Mouse (Mus musculus) thymus, postnatal 4 days (tissue): ENCODE data around the gene Mis18a.

ENCODE experiments used
- DNase-seq: peaks from one replicate; pipeline ENCODE4 v3.0.0; 2021

The Mis18a gene

GRCm38 (mm10) chr16:90727233-90728115, at the start of gene Mis18a:
Mis18a (minus strand) TSS chr16:90727404.
- peak; percentile 97 for DNase-seq

GRCm38 (mm10) chr16:90775946-90776520, 48.8 kb upstream of the Mis18a start:
- DNase-seq = no peak

GRCm38 (mm10) chr16:90774646-90775045, 47.4 kb upstream of the Mis18a start:
- no peak for DNase-seq

- no peak for DNase-seq
Measured at GRCm38 (mm10) chr16:90774216-90774615, 47.0 kb upstream of the Mis18a start.

- DNase-seq = no peak
Measured at GRCm38 (mm10) chr16:90766919-90767454, 39.8 kb upstream of the Mis18a start.

- no peak for DNase-seq
Measured at GRCm38 (mm10) chr16:90765195-90765877, 38.1 kb upstream of the Mis18a start.

GRCm38 (mm10) chr16:90760515-90760914, 33.3 kb upstream of the Mis18a start:
- DNase-seq = no peak

GRCm38 (mm10) chr16:90759335-90759734, 32.1 kb upstream of the Mis18a start:
- no peak for DNase-seq

GRCm38 (mm10) chr16:90753386-90753941, 26.3 kb upstream of the Mis18a start:
- no peak for DNase-seq

GRCm38 (mm10) chr16:90748169-90748568, 21.0 kb upstream of the Mis18a start:
- no peak for DNase-seq

GRCm38 (mm10) chr16:90747143-90747542, 19.9 kb upstream of the Mis18a start:
- DNase-seq = no peak

- DNase-seq = no peak
Measured at GRCm38 (mm10) chr16:90738092-90738956, 11.1 kb upstream of the Mis18a start, which contains the start of gene Mrap. Mrap (plus strand) TSS chr16:90738207.

- DNase-seq = no peak
Measured at GRCm38 (mm10) chr16:90736672-90737270, 9.6 kb upstream of the Mis18a start.

GRCm38 (mm10) chr16:90735611-90736010, 8.4 kb upstream of the Mis18a start:
- no peak for DNase-seq

- DNase-seq = no peak
Measured at GRCm38 (mm10) chr16:90726600-90727227, 490 bp downstream of the Mis18a start.

GRCm38 (mm10) chr16:90724051-90724450, 3.2 kb downstream of the Mis18a start:
- DNase-seq = no peak

- no peak for DNase-seq
Measured at GRCm38 (mm10) chr16:90710313-90710712, 16.9 kb downstream of the Mis18a start.

GRCm38 (mm10) chr16:90709711-90710289, 17.4 kb downstream of the Mis18a start:
- DNase-seq = no peak

- no peak for DNase-seq
Measured at GRCm38 (mm10) chr16:90706279-90706678, 20.9 kb downstream of the Mis18a start.

- DNase-seq = no peak
Measured at GRCm38 (mm10) chr16:90704161-90704825, 22.9 kb downstream of the Mis18a start.
